Mouse (Mus musculus) spleen, postnatal 36 days (tissue): ENCODE measurements at regions not wholly inside any gene's neighbourhood (a gene's known extent, or its start where the extent isn't known, plus 50 kb on each side); places are given as distances from the start of the nearest gene placed in this dataset.

Experiments
- DNase-seq, 2 experiments: peaks; one replicate each; pipeline ENCODE4 v3.0.0; 2022; ENCODE audit warnings: low spot score in 2 of 2, mixed read lengths in 1 of 2

DNA sequence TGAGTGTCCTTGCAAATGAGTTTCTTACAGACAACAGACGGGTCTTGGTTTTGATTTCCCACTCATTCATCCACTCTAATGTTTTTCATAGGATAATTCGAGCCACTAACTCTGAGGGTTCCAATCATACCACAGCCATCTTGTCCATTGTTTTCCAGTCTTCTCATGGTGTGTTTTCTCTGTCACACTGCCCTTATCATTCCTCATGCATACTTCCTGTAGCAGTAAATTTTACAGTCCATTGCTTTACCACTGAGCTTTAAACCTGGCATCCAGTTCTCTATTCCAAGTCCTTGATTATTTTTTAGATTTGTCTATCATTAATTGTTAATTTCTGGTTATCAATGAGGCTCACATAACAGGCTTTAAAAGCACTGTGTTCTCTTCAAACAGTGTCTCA is 290.0 kb upstream of the Nrsn1 start:
- no peak for DNase-seq

GRCm38 (mm10) chr13:25554962-25555361 is 284.7 kb upstream of the Nrsn1 start:
- no peak for DNase-seq

- DNase-seq = no peak
Observed at GRCm38 (mm10) chr13:25548551-25548950, 278.2 kb upstream of the Nrsn1 start.

- no peak for DNase-seq
Observed at GRCm38 (mm10) chr13:25547150-25548145, 277.1 kb upstream of the Nrsn1 start.

DNA sequence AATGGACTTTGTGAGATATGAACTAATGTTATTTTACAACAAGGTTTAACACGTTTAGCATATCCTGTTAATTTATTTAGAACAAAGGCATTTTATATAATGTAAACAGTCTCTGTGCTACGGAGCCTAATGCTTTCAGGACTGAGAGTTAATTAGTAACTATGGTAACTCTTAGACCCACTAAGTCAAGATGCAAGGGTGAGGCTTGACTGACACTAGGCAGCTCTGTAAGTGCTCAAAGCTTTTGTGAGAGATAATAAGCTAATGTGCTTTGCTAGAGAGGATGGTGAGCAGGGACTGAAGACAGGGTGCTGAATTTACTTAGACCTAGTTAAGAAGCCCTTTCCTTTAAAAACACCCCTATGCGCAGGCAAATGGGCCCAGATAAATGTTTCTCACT is 253.8 kb upstream of the Nrsn1 start:
- DNase-seq = no peak

DNA sequence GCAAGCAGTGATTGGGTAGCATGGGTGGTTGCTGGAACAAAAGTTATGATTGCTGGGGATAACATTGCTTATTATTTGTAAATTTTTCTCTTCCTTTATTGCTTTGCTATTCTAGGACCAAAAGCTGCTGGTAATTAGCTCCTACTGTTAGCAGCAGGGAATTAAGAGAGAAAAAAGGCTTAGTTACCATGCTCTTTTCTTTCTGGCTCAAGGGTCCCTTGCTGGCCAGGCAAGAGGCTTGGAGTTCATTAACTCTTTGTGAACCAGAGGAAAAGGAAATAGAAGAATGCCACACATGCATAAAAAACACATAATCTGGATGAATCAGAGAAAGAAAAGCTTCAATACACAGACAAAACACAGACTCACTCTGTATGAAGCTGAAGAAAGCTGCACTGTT is 237.1 kb upstream of the Nrsn1 start:
- DNase-seq = no peak

- no peak for DNase-seq
Observed at GRCm38 (mm10) chr13:25494492-25495034, 224.3 kb upstream of the Nrsn1 start.

DNA sequence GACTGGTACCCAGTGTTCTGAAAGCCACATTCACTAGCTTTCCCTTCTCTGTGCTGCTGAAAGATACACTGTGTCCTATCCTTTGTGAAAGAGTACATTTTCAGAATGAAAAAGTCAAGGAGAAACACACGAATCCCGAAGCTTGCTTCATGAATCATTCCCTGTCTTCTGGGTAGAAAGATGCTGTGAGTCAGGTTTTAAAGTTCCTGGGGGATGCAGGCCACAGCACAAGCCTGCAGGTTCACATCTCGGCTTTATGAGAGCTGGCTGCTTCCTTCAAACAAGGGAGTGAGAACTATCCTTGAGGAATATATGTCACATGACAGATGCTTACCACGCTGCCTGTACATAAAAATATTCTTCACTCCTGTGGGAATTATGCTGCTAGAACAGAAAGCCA is 219.7 kb upstream of the Nrsn1 start:
- DNase-seq = no peak

- DNase-seq = no peak
Observed at GRCm38 (mm10) chr13:25483309-25483708, 213.0 kb upstream of the Nrsn1 start.

DNA sequence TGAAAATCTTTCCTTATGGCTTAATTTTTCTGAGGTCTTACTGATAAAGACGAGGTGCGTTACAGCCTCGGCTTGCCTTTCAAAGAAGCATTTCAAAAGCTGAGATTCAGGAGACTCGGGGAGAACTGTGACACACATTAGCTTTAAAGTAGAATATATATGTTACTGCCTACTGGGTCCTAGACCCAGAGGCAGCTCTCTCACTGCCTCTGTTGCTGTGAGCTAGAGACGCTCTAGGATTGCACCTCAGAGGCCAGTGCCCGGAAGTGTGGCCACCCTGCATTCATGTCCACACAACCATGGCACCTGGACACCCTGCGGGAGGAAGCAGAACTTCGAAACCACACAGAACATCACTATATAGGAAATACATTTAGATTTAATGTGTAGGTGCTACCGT is 181.6 kb upstream of the Nrsn1 start:
- no peak for DNase-seq

DNA sequence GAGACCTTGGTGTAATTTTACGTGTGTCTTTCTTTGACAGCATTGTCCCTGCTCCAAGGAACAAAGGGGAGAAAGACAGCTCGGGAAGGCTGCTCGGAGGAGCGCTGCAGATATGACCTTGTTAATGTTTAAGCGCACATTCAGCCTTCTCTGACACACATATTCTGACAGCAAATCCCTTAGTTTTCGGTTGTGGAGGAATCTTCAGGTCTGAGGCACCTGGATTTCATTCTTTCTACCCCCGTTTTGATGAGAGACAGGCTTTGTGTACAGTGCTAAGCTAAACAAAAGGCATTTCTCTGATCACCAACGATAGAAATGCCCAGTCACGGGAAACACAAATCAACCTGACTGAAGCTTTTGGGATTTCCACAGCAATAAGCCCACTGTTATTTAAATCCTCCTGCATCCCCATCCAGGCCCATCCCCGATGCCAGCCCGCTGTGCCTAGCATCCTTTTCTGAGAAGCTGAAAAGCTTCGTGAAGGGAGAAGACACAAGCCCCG is 181.1 kb upstream of the Nrsn1 start:
- no peak for DNase-seq

GRCm38 (mm10) chr13:25429701-25430418 is 159.6 kb upstream of the Nrsn1 start:
- DNase-seq = no peak

- DNase-seq = no peak
Observed at GRCm38 (mm10) chr13:25403182-25403795, 133.0 kb upstream of the Nrsn1 start.

DNA sequence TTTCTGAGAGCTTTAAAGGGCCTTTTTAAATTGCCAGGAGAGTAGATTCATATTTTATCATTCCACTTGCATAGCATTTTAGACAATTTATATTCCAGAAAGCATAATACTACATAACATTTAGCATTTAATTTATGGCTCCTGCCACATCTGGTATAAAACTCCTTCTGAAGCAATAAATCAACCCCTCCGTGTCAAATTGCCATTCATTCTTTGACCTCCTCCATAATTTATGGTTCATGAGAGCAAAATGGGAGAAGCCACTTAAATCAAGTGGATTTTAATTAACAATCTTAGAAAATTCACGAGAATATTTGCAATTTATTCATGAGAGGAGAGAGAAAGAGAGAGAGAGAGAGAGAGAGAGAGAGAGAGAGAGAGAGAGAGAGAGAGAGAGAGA is 132.4 kb upstream of the Nrsn1 start:
- DNase-seq = no peak

- no peak for DNase-seq
Observed at GRCm38 (mm10) chr13:25401936-25402504, 131.7 kb upstream of the Nrsn1 start.

DNA sequence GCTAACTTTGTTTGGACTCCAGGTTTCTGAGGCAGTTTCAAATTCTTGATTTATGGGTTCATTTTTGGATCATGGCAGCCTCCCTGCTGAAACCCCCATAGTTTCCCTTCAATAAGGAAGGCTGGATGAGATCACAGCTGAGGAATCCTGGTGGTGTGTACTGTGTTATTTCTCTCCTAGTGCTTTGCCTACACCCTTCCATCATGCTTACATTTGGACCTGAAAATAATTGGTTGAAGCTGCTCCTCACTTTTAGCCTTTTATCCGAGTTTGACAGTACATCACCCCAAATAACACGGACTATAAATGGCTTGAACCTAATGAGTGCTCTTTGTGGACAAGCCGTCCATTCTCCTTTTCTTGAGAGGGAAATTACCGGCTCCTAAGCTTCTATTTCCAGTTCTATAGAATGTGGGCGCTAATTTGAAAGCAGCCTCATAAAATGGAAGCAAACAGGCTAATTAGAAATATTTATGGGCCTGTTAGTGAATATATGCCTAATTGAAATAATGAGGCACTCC is 122.5 kb upstream of the Nrsn1 start:
- no peak for DNase-seq

DNA sequence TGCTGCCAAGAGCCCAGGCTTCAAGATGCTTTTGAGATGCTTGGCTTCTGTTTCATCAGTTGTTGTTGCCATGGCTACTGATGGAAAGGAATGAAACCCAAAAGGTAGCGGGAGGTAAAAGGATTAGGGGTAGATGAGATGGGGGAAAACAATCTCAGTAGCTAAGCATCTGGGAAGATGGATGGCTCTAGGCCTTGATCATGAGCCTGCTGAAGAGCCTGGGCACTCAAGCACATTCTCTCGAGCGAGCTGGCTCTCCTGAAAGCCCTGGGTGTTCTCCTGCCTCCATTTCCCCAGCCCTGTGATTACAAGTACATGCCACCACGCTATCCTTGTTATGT is 92.3 kb upstream of the Nrsn1 start:
- no peak for DNase-seq

GRCm38 (mm10) chr13:25361850-25362626 is 91.7 kb upstream of the Nrsn1 start:
- DNase-seq = no peak

GRCm38 (mm10) chr13:25347558-25347957 is 77.3 kb upstream of the Nrsn1 start:
- DNase-seq = no peak

- no peak for DNase-seq
Observed at GRCm38 (mm10) chr13:25343309-25343708, 73.0 kb upstream of the Nrsn1 start.

GRCm38 (mm10) chr13:25341826-25342225 is 71.5 kb upstream of the Nrsn1 start:
- DNase-seq = no peak
